Mouse (Mus musculus) gastrocnemius, adult 8-10 months (tissue): Measurements from ENCODE around the gene Prl8a8. TPM values are rescaled to one million over a fixed set of nuclear protein-coding genes. Genes with fewer than 3 reads are reported as not detected.

ENCODE experiments used
- DNase-seq, 2 experiments: peaks; one replicate each; pipeline ENCODE4 v3.0.0; 2022; ENCODE audit warnings: low spot score in 2 of 2
- total RNA-seq, 4 experiments: library from RNA; stranded (reverse); gene quantifications; 2 replicates each; pipeline ENCODE4 v1.2.4; 2022

Prl8a8 gene
- not detected for total RNA-seq

- no peak for DNase-seq
These were observed at the start of gene Prl8a8 for GRCm38 (mm10) chr13:27513117-27513516. Gene Prl8a8 (minus strand): TSS chr13:27513217.

- DNase-seq: no peak
These were observed 40.3 kb upstream of the Prl8a8 start for GRCm38 (mm10) chr13:27553336-27553735.

GRCm38 (mm10) chr13:27523156-27523555 is 10.1 kb upstream of the Prl8a8 start:
- no peak for DNase-seq

- DNase-seq: no peak
These were observed 5.4 kb downstream of the Prl8a8 start for GRCm38 (mm10) chr13:27507645-27508044.

Other genes starting within 250 kb of the Prl8a8 start
- not detected for gene Prl6a1, start 200.6 kb downstream of the Prl8a8 start, total RNA-seq
- gene Prl8a2, start 167.5 kb downstream of the Prl8a8 start, total RNA-seq: not detected
- gene Prl2b1, start 122.4 kb downstream of the Prl8a8 start, total RNA-seq: not detected
- gene Prl8a6, start 74.5 kb downstream of the Prl8a8 start, total RNA-seq: not detected
- not detected for gene Prl8a9, start 51.4 kb upstream of the Prl8a8 start, total RNA-seq
- not detected for gene Prl8a1, start 69.0 kb upstream of the Prl8a8 start, total RNA-seq
- gene Prl7b1, start 97.4 kb upstream of the Prl8a8 start, total RNA-seq: not detected
- gene Prl7a1, start 129.3 kb upstream of the Prl8a8 start, total RNA-seq: not detected
- not detected for gene Prl7a2, start 154.8 kb upstream of the Prl8a8 start, total RNA-seq
- not detected for gene Prl7d1, start 203.5 kb upstream of the Prl8a8 start, total RNA-seq